Mouse (Mus musculus): ENCODE data around the gene Arfgef3.

- peak; percentile 63; the same call in 1 of the 2 replicates for TF ChIP-seq CTCF (IDR thresholded peaks at IDR 0.05; ENCODE audit: control insufficient read depth, insufficient read depth, insufficient replicate concordance, low read depth, low read length)
- TF ChIP-seq POLR2A (IDR thresholded peaks at IDR 0.05; ENCODE audit: control insufficient read depth, low read depth, low read length): no peak
These were observed 16.5 kb upstream of the Arfgef3 start for GRCm38 (mm10) chr10:18760241-18760640.

Data from testis, adult 2 months (tissue).